Mouse (Mus musculus): ENCODE measurements around the gene Gsk3b. TPM values are rescaled to one million over a fixed set of nuclear protein-coding genes. Genes with fewer than 3 reads are reported as not detected.
"Not testable (repeated sequence)": the region's sequence is repeated elsewhere in the genome, so short reads cannot be mapped to it uniquely, and the experiment has no call there.

Gene Gsk3b
- polyA plus RNA-seq, 1 experiment from 2014 or later: 69.5 TPM

GRCm38 (mm10) chr16:38110575-38110974 is 21.8 kb downstream of the Gsk3b start:
- peaks cover 39% of the 10 kb centered on the region for H3K36me3 ChIP-seq (replicated peaks)
- no peaks in the 10 kb centered on the region for H3K9me3 ChIP-seq
- H3K4me3 ChIP-seq: no peak overlapping the region
- no peak overlapping the region for H3K27ac ChIP-seq (replicated peaks)
- peaks cover 4% of the 10 kb centered on the region; the same call in 1 of the 2 replicates for H3K4me1 ChIP-seq
- no peaks in the 10 kb centered on the region for H3K27me3 ChIP-seq (replicated peaks; ENCODE audit: low read depth, poor library complexity, severe bottlenecking)
- WGBS: 82% methylated on average over 5 of the region's 5 CpGs
- DNase-seq (ENCODE audit: low spot score): no peak

- Histone ChIP-seq H3K4me3 (no peak overlapping the region), H3K27me3 (replicated peaks; ENCODE audit: low read depth, poor library complexity, severe bottlenecking) (no peaks in the 10 kb centered on the region), H3K36me3 (replicated peaks) (peaks cover 21% of the 10 kb centered on the region), H3K9me3 (no peaks in the 10 kb centered on the region), H3K27ac (replicated peaks) (no peak overlapping the region), H3K4me1 (peaks cover 4% of the 10 kb centered on the region; the same call in 1 of the 2 replicates)
- WGBS: 91% methylated on average over 2 of the region's 2 CpGs
- DNase-seq (ENCODE audit: low spot score): no peak
Observed at GRCm38 (mm10) chr16:38114074-38114473, 25.3 kb downstream of the Gsk3b start.

DNA sequence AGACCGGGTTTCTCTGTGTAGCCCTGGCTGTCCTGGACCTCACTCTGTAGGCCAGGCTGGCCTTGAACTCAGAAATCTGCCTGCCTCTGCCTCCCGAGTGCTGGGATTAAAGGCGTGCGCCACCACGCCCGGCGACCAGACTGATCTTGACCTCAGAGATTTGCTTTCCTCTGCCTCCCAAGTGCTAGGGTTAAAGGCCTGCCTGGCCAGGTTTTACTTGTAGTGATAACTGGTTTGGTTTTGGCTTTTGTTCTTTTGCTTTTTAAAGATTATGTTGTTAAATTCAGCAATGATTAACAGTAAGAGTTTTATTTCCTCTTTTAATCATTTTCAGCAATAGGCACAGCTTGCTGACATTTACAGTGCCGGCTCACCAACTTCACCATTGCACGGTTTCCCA is 29.1 kb downstream of the Gsk3b start:
- H3K4me1 ChIP-seq; H3K9me3 ChIP-seq; H3K27ac ChIP-seq (replicated peaks); DNase-seq (ENCODE audit: low spot score); H3K4me3 ChIP-seq; H3K27me3 ChIP-seq (replicated peaks; ENCODE audit: low read depth, poor library complexity, severe bottlenecking): not testable (repeated sequence)
- H3K36me3 ChIP-seq (replicated peaks): peaks cover 25% of the 10 kb centered on the region
- WGBS: 94% methylated on average over 9 of the region's 9 CpGs

DNA sequence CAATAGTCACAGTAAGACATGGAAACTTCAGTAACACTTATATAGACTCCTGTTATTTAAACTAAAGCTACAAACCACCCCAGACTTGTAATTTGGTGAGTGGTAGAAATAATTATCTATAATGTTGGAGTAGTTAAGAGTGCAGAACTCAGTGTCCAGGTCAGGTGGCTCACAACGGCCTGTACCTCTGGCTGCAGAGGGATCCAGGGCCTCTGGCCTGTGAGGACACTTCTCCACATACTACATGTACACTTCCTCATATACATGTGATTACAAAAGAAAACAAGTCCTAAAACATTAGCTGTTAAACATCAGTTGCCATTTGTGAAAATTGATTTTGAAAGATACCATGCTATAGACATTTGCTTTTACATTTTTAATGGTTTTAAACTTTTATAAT is 29.9 kb downstream of the Gsk3b start:
- Histone ChIP-seq H3K27me3 (replicated peaks; ENCODE audit: low read depth, poor library complexity, severe bottlenecking) (no peaks in the 10 kb centered on the region), H3K4me3 (no peak overlapping the region), H3K36me3 (replicated peaks) (peaks cover 27% of the 10 kb centered on the region), H3K4me1 (0 out of 2 replicates have a peak, but pooled peaks cover 3% of the 10 kb centered on the region), H3K9me3 (no peaks in the 10 kb centered on the region), H3K27ac (replicated peaks) (no peak overlapping the region)
- no peak for DNase-seq (ENCODE audit: low spot score)
- 85% methylated on average over 1 of the region's 1 CpGs for WGBS

DNA sequence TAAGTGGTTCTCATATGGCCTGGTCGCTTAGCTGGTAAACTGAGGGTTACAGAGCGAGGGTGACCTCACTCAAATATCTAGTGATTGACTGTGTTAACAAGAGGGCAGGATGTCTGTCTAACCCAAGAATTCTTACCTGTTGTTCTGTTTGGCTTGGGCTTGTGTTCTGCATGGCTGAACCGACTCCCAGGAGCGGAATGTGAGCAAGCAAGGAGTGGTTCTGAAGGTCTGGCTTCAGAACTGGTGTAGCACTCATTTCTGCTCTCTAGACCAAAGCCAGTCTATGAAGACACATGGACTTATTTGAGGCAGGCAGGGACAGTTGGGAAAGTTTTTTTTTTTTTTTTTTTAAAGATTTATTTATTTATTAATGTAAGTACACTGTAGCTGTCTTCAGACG is 30.5 kb downstream of the Gsk3b start:
- 89% methylated on average over 5 of the region's 5 CpGs for WGBS
- no peak for DNase-seq (ENCODE audit: low spot score)

GRCm38 (mm10) chr16:38129171-38129570 is 40.4 kb downstream of the Gsk3b start:
- no peak overlapping the region for H3K27ac ChIP-seq (replicated peaks)
- H3K4me1 ChIP-seq: peaks cover 38% of the 10 kb centered on the region
- H3K36me3 ChIP-seq (replicated peaks): peaks cover 12% of the 10 kb centered on the region
- no peaks in the 10 kb centered on the region for H3K27me3 ChIP-seq (replicated peaks; ENCODE audit: low read depth, poor library complexity, severe bottlenecking)
- WGBS: 82% methylated on average over 5 of the region's 5 CpGs
- DNase-seq (ENCODE audit: low spot score): no peak
- no peaks in the 10 kb centered on the region for H3K9me3 ChIP-seq
- H3K4me3 ChIP-seq: no peak overlapping the region

More for the DNA sequence above, 30.5 kb downstream of the Gsk3b start:
- peaks cover 21% of the 10 kb centered on the region for H3K36me3 ChIP-seq (replicated peaks)
- 0 out of 2 replicates have a peak, but pooled peaks cover 3% of the 10 kb centered on the region for H3K4me1 ChIP-seq
- no peak overlapping the region for H3K27ac ChIP-seq (replicated peaks)
- H3K27me3 ChIP-seq (replicated peaks; ENCODE audit: low read depth, poor library complexity, severe bottlenecking): no peaks in the 10 kb centered on the region
- no peak overlapping the region for H3K4me3 ChIP-seq
- H3K9me3 ChIP-seq: no peaks in the 10 kb centered on the region

- Histone ChIP-seq H3K9me3 (no peaks in the 10 kb centered on the region), H3K27ac (replicated peaks) (no peak overlapping the region), H3K27me3 (replicated peaks; ENCODE audit: low read depth, poor library complexity, severe bottlenecking) (no peaks in the 10 kb centered on the region), H3K4me3 (no peak overlapping the region), H3K36me3 (replicated peaks) (peaks cover 16% of the 10 kb centered on the region), H3K4me1 (peaks cover 38% of the 10 kb centered on the region)
- DNase-seq (ENCODE audit: low spot score): no peak
- WGBS: 79% methylated on average over 3 of the region's 3 CpGs
Observed at GRCm38 (mm10) chr16:38131041-38131440, 42.2 kb downstream of the Gsk3b start.

DNA sequence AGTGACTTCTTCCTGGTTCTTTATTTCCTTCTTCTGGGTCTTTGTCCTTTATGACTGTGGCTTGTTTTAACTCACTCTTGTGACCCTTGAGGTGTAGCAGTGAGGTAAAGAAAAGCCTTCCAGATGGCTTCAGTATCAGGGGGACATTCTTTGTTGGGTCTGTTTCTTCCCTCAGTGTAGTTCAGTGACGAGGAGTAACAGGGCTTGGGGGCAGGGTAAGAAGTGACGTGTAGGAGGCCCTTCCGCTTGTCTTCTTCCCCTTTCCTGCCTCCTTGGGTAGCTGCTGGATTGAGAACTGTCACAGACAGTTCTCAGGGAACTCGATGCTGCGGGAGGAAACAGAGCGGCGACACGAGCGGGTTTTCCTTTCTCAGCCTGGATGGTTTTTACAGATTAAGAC is 43.0 kb downstream of the Gsk3b start:
- H3K9me3 ChIP-seq: no peaks in the 10 kb centered on the region
- H3K27me3 ChIP-seq (replicated peaks; ENCODE audit: low read depth, poor library complexity, severe bottlenecking): no peaks in the 10 kb centered on the region
- no peak overlapping the region for H3K4me3 ChIP-seq
- H3K36me3 ChIP-seq (replicated peaks): peaks cover 9% of the 10 kb centered on the region
- H3K27ac ChIP-seq (replicated peaks): peak overlapping the region; percentile 31; the same call in 1 of the 2 replicates
- 41% methylated on average over 9 of the region's 9 CpGs for WGBS
- DNase-seq (ENCODE audit: low spot score): no peak
- peaks cover 42% of the 10 kb centered on the region for H3K4me1 ChIP-seq

DNA sequence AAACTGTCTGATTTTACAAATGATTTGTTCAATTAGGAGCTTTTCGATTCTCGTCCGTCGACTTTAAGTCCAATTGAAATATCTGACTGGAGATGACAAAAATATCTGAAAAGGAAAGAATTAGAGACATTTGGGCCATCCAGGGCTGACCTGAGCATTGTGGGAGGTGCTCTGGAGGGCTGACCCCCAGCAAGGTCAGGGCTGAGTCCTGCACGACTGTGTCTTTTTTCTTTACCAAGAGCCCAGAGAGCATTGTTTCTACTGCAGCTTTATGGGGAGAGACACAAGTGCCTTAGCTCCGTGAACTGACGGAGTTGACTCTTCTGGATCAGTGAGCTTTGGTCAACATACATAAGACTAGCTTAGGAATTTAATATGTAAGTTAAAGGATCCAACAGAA is 43.4 kb downstream of the Gsk3b start:
- peaks cover 47% of the 10 kb centered on the region for H3K4me1 ChIP-seq
- WGBS: 69% methylated on average over 7 of the region's 7 CpGs

GRCm38 (mm10) chr16:38137296-38137695 is 48.5 kb downstream of the Gsk3b start:
- no peaks in the 10 kb centered on the region for H3K27me3 ChIP-seq (replicated peaks; ENCODE audit: low read depth, poor library complexity, severe bottlenecking)
- peaks cover 4% of the 10 kb centered on the region for H3K36me3 ChIP-seq (replicated peaks)
- H3K27ac ChIP-seq (replicated peaks): no peak overlapping the region
- DNase-seq (ENCODE audit: low spot score): peak; percentile 46
- peaks cover 26% of the 10 kb centered on the region for H3K4me1 ChIP-seq
- H3K9me3 ChIP-seq: no peaks in the 10 kb centered on the region
- 34% methylated on average over 5 of the region's 5 CpGs for WGBS
- no peak overlapping the region for H3K4me3 ChIP-seq

More for the DNA sequence above, 43.4 kb downstream of the Gsk3b start:
- H3K27ac ChIP-seq (replicated peaks): no peak overlapping the region
- no peaks in the 10 kb centered on the region for H3K27me3 ChIP-seq (replicated peaks; ENCODE audit: low read depth, poor library complexity, severe bottlenecking)
- H3K4me3 ChIP-seq: no peak overlapping the region
- peaks cover 4% of the 10 kb centered on the region for H3K36me3 ChIP-seq (replicated peaks)
- DNase-seq (ENCODE audit: low spot score): no peak
- H3K9me3 ChIP-seq: no peaks in the 10 kb centered on the region

GRCm38 (mm10) chr16:38144898-38145297 is 56.1 kb downstream of the Gsk3b start:
- no peak for DNase-seq (ENCODE audit: low spot score)
- Histone ChIP-seq H3K27me3 (replicated peaks; ENCODE audit: low read depth, poor library complexity, severe bottlenecking) (no peaks in the 10 kb centered on the region), H3K36me3 (replicated peaks) (peaks cover 48% of the 10 kb centered on the region)

DNA sequence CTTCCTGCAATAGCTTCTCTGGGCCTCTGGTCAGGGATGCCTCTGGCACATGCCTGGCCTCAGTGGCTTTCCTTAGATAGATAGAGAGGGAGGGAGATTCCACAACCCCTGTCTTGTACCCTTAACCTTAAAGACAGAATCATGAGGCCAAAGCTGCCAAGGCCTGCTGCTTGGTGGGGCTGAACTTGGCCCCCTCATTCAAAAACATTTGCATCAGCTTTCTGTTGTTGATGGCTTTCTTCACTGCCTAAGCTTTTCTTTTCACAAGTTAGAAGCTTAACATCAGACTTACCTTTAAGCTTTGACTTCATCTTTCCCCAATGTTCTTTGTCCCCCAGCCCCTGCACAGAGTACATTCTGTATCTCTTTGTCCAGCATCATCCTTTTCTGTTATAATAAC is 61.8 kb downstream of the Gsk3b start:
- no peak for DNase-seq (ENCODE audit: low spot score)
- Histone ChIP-seq H3K9me3 (peaks cover 5% of the 10 kb centered on the region; the same call in 1 of the 2 replicates), H3K27ac (replicated peaks) (no peak overlapping the region), H3K27me3 (replicated peaks; ENCODE audit: low read depth, poor library complexity, severe bottlenecking) (no peaks in the 10 kb centered on the region), H3K4me1 (no peaks in the 10 kb centered on the region), H3K4me3 (no peak overlapping the region), H3K36me3 (replicated peaks) (peaks cover 67% of the 10 kb centered on the region)

More at GRCm38 (mm10) chr16:38144898-38145297, 56.1 kb downstream of the Gsk3b start:
- no peaks in the 10 kb centered on the region for H3K9me3 ChIP-seq
- no peaks in the 10 kb centered on the region for H3K4me1 ChIP-seq
- H3K27ac ChIP-seq (replicated peaks): no peak overlapping the region
- 90% methylated on average over 4 of the region's 4 CpGs for WGBS
- no peak overlapping the region for H3K4me3 ChIP-seq

GRCm38 (mm10) chr16:38157854-38158622 is 69.2 kb downstream of the Gsk3b start:
- Histone ChIP-seq H3K9me3 (peaks cover 5% of the 10 kb centered on the region; the same call in 1 of the 2 replicates), H3K27ac (replicated peaks) (no peak overlapping the region), H3K36me3 (replicated peaks) (peaks cover 32% of the 10 kb centered on the region), H3K4me3 (no peak overlapping the region), H3K27me3 (replicated peaks; ENCODE audit: low read depth, poor library complexity, severe bottlenecking) (no peaks in the 10 kb centered on the region), H3K4me1 (no peaks in the 10 kb centered on the region)
- DNase-seq (ENCODE audit: low spot score): no peak
- WGBS: 91% methylated on average over 7 of the region's 7 CpGs
